Mouse (Mus musculus) ovary, postnatal 10 days (tissue): Measurements from ENCODE around the gene Ptprh.

Source experiments
- DNase-seq: peaks from one replicate; pipeline ENCODE4 v3.0.0; 2022; ENCODE audit warnings: low spot score

Gene Ptprh

DNA sequence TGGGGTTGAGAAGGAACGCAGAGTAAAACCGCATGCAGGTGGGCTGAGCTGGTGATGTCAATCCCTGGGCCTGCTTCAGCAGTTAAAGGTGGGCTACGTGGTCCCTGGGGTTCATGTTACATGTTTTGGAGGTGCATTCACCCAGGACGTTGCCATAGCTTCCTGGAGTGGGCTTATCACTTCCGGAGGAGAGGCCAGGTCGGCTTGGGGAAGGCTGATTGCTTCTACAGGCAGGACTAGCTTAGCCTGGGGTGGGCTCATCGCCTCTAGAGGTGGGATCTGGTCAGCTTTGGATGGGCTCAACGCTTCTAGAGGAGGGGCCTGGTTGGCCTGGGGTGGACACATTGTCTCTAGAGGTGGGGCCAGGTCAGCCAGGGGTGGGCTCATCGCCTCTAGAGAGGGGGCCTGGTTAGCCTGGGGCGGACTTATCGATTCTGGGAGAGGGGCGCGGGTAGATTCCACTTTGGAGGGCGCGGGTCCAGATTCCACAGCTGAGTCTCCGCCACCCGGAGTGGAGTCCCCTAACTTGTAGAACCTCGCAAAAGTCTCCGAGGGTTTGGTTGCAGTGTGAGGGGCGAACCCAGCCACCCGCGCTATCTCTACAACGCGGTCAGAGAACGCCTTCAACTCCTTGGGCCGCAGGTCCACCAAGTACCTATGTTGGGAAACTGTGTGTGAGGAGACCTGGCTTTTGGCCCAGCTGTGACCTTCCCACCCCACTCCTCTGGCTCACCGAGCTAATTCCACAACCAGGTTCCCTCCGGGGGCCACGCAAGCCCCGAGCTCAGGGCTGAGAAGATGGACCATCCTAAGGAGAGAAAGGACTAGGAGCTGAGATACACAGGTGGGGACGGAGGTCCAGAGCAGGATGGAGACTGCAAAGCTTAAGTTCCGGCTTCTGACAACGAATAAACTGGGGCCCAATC is 80.4 kb downstream of the Ptprh start:
- DNase-seq = no peak

DNA sequence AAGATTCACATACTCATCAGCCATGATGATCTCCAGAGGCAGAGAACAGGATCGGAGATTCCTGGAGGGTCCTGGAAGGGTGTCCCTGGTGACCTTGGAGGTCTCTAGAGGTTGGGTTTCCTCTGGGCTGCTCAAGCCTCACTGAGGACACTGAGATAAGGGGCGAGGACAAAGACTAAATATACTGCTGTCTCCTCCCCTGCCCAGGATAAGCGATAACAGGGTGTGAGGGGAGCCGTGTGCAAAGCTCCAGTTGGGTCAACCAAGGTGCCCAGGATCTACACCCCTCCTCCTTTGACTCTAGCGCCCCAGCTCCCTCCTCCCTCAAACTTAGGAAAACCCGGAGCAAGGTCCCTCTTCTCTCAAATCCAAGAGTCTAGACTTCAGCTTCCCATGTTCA is 81.5 kb downstream of the Ptprh start:
- DNase-seq = no peak

DNA sequence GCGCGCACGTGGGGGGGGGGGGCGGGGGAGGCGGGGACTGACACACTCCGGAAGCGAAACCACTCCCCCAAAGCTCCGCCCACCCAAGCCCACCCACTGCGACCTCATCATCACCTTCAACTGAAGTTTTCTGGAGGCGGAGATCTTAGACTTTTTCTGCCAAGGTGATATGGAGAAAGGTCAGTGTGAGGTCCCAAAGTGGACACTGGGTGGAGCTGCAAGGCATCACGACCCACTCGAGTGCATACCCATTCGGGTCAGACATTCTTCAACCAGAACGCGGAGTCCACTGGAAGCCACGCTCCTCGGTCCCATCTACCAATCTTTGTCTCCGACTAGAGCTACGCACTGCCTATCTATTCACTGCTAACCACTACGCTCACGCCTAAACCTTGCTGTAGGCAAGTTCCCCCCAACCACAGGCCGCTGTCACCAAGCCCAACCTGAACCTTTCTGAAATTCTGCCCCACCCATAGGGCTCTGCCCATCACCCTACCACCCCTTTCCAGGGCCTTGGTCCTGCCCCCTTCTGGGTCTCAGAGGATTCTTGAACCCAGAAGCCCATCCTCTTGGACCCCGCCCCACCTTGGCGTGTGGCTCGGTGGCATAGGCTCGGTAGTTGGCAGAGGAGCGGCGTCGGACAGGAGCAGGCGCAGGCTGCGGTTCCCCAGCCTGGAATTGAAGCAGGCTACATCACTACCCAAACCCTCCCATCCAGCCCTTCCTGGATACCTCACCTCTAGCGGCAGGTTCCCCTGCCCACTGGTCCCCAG is 82.4 kb downstream of the Ptprh start:
- DNase-seq = no peak

DNA sequence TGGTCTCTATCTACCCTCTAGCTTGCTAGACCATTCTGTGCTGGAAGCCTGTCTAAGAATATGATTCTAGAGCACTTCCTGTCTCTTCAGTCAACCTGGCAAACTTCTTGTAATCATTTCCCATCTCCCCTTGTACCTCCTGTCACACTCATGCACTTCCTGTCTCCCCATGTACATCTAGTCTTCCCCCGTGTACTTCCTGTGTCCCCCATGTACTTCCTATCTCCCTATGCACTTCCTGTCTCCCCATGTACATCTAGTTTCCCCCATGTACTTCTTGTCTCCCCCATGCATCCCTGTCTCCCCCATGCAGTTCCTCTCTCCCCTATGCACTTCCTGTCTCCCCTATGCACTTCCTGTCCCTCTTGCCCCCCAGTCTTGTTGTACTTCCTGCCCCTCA is 85.4 kb downstream of the Ptprh start:
- DNase-seq = no peak

DNA sequence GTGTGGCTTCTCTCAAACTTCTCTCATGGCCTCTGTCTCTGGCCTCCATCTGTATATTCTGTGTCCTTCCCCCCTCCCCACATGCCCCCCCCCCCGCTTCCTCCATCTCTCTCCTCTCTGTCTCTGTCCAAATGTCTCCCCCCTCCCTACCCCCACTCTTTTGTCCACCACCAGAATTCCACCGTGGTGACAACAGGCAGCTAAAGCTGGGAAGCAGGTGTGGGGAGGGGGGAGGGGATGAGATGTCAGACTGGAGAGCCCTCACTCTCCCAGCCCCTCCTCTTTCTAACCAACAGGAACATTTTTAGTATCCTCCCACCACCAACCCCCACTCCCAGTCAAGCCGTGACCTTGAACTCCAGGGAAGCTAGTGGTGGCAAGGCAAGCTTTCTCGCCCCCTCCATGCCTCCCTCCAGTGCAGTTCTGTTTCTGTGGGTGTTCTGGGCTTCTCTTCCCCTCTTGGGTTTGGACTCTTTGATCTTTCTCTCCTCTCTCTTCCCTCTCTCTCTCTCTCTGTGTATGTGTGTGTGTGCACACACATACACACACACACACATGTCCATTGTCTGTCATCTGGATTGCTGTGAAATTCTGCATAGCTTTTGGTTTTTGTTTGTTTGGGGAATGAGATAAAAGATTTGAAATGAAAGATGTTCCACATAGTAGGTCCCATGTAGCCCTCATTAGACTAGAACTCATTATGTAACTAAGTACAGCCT is 87.3 kb downstream of the Ptprh start, which contains the start of gene Tnnt1:
Gene Tnnt1 (minus strand): TSS at position 51 of the 719 bp plus-strand sequence.
- DNase-seq = no peak

DNA sequence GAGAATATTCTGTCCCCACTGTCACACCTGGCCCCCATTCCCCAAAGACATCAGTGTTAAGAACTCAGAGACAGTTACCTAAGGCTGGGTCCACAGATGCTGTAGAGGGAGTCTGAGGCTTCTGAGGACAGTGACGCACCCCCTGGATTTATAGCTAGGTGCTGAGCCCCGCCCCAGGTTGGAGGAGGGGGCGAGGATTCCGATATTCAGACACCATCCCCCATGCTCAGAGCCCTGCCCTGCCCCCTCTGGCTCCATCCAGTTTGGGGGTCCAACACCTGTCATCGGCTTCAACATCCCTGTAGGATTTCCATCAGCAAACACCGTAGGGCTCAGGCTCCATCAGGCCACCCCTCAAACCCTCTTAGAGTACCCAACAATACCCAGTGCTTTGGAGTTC is 88.0 kb downstream of the Ptprh start:
- DNase-seq = no peak

DNA sequence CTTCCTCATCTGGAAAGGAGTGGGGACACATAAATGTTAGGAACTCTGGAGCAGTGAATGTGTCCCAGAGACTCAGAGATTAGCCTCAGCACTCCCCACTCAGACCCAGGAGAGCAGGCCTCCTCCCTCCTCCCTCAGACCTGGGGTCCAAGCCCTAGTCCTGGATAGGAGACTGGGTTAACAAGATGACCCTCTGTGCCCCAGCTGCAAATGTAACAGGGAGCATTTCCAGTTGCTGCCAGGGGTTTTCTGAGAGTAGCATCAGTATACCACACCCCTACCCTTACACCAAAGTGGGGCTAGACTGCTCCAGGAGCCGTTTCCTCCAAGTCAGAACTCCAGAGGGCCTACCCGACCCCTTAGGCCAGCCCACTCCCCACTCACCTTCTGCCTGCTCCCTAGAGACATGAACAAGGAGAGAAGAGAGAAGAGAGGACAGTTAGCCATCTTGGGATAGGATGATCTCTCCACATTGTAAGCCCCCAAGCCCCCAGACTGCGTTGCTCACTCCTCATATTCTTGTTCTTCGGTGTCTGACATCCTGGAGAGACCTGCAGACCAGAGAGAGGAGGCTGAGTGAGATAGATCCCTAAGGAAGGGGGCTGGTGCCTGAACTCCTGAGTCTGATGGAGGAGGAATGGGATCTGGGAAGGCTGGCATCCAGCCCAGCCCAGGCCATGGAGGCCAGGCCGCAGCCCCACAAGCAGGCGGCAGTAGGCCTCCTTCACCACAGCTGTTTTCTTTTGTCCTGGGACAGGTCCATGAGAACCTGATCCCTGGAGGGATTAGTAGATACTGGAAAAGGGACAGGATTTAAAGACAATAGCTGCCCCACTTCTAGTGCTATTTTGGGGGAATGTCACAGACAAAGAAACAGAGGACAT is 89.8 kb downstream of the Ptprh start:
- DNase-seq = no peak

DNA sequence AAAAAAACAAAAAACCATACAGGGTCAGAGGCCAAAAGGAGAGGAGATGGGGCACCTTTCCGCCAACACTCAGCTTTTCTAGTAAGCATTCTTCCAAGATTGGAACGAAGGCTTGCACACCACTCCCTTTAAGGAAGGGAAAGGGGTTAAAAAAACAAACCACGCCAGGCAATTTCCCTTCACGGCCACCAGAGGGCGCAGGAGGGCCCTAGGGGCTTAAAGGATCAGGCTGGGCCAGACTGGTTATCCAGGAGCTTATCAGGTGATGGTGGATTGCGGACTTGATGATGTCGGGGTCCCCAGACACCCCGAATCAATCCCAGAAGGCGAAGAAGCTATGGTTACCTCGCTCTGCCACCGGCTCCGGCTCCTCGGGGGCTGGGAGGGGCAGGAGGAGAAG is 90.6 kb downstream of the Ptprh start:
- no peak for DNase-seq

DNA sequence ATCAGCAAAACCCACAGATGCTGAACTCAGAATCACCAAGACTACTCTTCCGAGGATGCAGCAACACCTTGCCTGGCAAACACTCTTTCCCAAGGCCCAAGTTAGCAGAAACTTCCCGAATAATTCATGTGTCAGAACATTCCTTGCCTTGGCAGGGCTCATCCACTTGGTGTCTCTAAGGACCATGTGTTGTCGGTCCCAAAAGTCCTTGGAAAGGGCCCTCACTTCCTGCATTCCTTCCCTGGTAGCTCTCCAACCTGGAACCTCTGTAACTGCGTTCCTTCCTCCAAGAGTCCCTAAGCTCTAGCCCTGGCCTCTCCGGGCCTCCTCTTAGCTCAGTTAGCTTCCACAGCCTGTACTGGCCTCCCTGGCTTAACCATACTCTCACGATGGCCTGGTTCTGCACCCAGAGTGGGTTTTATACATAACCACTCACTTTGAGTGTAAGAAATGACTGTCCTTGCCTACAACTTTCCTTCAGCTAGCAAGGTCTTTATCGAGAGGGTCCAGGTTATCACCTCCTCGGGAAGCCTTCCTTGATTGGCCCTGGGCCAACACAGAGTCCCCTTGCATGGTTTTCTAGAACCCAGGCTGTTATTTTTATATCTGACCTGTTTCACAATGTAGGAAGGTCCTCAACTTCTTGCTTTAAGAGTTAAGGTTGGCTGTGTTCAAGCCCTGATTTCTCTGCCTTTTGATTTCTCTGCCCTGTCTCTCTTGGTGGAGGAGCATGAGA is 92.2 kb downstream of the Ptprh start:
- no peak for DNase-seq

DNA sequence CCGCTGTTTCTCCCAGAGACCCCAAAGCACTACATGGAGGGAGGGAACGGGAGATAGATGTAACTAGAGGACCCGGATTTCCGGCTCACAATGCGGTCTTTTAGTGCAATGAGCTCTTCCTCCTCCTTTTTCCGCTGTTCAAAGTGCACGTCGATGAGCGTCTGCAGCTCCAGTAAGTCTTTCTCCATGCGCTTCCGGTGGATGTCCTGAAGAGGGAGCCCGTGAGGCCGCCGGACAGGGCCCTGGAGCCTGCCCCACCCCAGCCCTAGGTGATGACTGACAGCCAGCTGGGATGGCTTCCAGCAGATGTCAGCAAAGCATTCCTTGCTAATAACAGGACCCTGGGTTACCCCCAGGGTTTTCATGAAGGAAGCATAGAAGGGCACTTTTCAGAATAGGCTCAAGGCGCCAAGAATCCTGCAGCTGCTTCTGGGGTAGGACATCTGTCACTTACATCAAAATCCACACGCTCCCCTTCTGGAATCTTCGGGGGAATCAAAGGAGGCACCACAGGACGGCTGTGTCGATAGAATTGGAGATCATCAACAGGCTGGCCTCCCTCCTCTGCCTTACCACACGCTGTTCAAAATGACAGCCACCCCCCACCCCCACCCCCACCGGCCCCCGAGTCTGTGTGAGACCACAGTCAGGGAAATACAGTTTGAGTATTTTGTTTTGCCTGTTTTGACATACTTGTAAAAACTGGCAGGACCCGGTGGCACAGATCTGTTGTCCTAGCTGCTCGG is 93.8 kb downstream of the Ptprh start:
- no peak for DNase-seq

DNA sequence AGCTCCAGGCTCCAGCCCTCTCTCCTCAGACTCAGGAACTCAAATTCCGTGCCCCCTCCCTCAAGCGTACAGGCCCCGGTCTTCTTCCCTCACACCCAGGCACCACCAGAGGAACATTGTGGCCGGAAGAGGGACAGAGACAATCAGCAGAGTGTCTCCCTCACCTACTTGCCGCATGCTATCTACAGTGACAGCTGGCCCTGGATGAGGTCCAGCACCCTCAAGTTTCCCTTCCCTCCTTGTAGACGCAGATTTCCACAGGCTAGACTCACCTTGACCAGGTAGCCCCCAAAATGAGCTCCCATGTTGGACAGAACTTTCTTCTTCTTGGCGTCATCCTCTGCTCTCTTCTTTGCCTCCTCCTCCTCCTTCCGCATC is 95.1 kb downstream of the Ptprh start:
- no peak for DNase-seq

DNA sequence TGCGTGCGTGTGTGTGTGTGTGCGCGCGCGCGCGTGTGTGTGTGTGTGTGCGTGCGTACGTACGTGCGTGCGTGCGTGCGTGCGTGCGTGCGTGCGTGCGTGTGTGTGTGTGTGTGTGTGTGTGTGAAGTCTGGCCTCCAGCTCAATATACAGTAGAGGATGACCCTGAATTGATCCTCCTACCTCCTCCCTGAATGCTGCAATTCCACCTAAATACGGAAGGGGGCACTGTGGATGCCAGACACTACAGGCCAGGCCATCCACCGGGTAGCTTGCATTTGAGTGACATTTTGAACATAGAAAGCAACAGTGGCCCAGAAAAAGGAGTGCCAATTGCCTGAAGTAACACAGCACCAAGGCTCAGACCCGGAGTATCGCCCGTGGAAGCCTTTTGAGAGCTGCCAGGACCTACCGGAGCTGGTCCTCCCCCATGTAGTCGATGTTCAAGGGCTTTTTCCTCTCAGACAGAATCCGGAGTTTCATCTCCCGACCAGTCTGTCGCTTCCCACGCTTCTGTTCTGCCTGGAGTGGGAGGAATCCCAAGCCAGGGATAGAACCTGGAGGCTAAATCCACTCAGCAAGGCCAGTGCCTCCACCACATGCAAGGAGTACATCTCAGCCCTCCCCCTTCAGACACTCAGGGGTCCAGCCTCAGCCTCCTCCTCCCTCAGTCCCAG is 95.6 kb downstream of the Ptprh start:
- no peak for DNase-seq

DNA sequence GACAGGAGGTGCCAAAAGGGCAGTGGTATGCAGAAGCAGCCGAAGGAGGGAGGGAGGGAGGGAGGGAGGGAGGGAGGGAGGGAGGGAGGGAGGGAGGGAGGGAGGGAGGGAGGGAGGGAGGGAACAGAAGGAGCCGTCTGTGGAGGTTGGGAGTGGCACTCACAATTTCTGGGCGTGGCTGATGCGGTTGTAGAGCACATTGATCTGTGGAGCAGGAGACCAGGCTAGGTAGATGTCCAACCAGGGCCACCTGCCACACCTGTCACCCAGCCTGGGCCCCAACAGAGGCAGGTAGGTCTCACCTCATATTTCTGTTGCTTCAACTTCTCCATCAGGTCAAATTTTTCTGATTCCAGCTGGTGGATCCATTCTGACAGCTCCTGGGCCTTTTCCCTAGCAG is 96.6 kb downstream of the Ptprh start:
- DNase-seq = no peak

DNA sequence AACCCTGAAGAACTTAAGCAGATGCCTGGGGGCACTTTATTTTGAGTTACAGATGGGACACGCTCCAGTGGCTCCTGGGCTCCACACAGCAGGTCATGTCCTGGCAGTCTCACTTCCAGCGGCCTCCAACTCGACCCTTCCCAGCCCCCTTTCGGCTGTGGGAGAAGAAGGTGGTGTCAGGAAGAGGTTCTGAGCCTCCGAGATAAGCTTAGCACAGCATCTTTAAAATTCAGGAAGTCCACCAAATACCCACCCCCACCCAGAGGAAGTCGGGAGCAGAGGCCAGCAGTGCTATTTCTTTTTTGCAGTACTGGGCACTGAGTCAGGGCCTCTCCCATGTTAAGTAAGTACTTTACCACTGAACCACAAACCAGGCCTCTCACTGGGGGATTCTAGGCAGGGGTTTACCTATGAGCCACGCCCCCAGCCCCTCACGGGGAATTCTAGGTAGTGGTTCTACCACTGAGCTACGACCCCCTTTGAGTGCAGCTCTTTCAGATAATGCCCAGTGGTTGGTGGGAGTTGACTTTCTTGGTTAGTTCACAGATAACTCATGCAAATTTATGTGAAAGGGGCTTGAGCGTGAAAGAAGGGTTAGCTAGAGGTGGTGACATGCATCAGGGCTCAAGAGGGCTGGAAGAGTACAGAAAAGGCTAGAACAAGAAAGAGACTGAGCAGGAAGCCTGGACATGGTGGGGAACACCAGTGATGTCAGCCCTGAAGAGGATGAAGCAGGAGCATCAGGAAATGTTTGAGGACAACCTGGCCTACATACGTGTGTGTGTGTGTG is 99.0 kb downstream of the Ptprh start:
- no peak for DNase-seq

DNA sequence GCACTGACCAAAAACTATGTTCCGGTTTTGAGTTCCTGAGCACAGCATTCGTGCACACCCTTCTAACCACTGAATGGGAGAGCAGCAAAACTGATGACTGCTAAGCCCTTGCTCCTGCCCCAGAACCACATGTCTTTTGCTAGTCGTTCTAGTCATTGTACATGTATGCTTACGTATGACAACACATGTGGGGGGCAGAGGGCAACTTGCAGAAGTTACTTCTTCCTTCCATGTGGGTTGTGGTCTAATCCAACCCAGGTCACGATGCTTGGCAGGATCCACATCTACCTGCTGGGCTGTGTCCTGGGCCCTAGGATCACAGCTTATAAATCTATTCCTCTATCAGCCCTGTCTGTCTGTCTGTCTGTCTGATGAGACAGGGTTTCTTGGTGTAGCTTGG is 100.0 kb downstream of the Ptprh start:
- no peak for DNase-seq

DNA sequence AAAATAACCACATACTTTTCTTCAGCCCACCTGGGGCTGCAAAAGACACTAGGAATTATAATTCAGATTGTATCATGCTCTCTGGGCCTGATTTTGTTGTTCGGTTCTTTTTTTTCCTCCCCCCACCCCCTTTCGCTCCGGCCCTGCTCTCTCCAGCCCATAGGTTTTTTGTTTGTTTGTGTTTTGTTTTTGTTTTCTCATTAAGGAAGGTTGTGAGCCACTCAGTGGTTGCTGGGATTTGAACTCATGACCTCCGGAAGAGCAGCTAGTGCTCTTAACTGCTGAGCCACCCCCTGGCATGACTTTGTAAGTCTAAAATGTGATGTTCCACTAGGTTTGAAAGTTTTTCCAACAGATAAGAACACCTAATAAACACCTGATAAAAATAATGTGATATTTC is 100.7 kb downstream of the Ptprh start:
- DNase-seq = no peak

DNA sequence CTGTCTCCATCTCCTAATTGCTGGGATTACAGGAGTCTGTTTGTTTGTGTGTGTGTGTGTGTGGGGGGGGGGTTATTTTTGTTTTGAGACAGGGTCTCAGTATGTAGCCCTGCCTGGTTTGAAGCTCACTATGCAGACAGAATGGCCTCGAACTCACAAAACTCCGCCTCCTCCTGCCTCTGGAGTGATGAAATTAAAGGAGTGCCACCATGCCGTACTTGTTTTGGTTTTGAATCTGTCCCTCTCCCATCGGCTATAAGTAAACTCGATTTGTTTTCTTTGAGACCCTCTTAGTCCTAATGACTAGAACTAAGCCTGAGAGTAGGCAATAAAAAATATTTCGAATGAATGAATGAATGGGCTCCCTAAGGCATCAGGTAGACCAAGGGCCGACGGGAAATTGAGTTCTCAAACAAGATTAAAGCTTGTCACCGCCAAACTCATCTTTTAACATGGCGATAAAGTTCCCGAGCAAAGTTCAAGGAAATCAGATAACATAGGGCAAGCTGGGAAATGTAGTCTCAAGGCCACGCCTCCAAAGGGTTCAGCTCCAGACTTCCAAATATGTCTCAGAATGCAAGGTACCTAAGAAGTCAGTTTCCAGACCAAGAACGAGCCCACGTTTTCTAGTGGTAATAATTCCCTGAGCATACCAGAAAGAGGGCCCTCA is 101.3 kb downstream of the Ptprh start:
- no peak for DNase-seq
